Mouse (Mus musculus): ENCODE data around the gene Siah3. TPM values are rescaled to one million over a fixed set of nuclear protein-coding genes. Genes with fewer than 3 reads are reported as not detected.
A peak's percentile ranks its signal among the peaks of the same experiment; 100 is the strongest.
"Not testable (repeated sequence)": the region's sequence is repeated elsewhere in the genome, so short reads cannot be mapped to it uniquely, and the experiment has no call there.

Gene Siah3
- total RNA-seq (2022): not detected

GRCm38 (mm10) chr14:75455743-75456421 lies at the start of gene Siah3:
Gene Siah3 (plus strand): TSS chr14:75455982.
- DNase-seq (ENCODE audit: low spot score): no peak

- DNase-seq (ENCODE audit: low spot score): no peak
These were observed 46.0 kb upstream of the Siah3 start for GRCm38 (mm10) chr14:75409772-75410171.

- no peak for DNase-seq (ENCODE audit: low spot score)
These were observed 45.4 kb upstream of the Siah3 start for GRCm38 (mm10) chr14:75410392-75410791.

GRCm38 (mm10) chr14:75418721-75419120 lies 37.1 kb upstream of the Siah3 start:
- DNase-seq (ENCODE audit: low spot score): no peak

GRCm38 (mm10) chr14:75419876-75420275 lies 35.9 kb upstream of the Siah3 start:
- no peak for DNase-seq (ENCODE audit: low spot score)

GRCm38 (mm10) chr14:75420811-75421210 lies 35.0 kb upstream of the Siah3 start:
- no peak for DNase-seq (ENCODE audit: low spot score)

- DNase-seq (ENCODE audit: low spot score): no peak
These were observed 24.5 kb upstream of the Siah3 start for GRCm38 (mm10) chr14:75431173-75431786.

GRCm38 (mm10) chr14:75432850-75433249 lies 22.9 kb upstream of the Siah3 start:
- DNase-seq (ENCODE audit: low spot score): no peak

GRCm38 (mm10) chr14:75434576-75434975 lies 21.2 kb upstream of the Siah3 start:
- DNase-seq (ENCODE audit: low spot score): no peak

- no peak for DNase-seq (ENCODE audit: low spot score)
These were observed 11.2 kb upstream of the Siah3 start for GRCm38 (mm10) chr14:75444486-75445105.

- peak; percentile 37 for DNase-seq (ENCODE audit: low spot score)
These were observed 10.4 kb upstream of the Siah3 start for GRCm38 (mm10) chr14:75445281-75445947.

- no peak for DNase-seq (ENCODE audit: low spot score)
These were observed 9.9 kb upstream of the Siah3 start for GRCm38 (mm10) chr14:75445948-75446281.

GRCm38 (mm10) chr14:75446314-75446713 lies 9.5 kb upstream of the Siah3 start:
- not testable (repeated sequence) for DNase-seq (ENCODE audit: low spot score)

GRCm38 (mm10) chr14:75453906-75454305 lies 1.9 kb upstream of the Siah3 start:
- no peak for DNase-seq (ENCODE audit: low spot score)

- no peak for DNase-seq (ENCODE audit: low spot score)
These were observed 1.1 kb upstream of the Siah3 start for GRCm38 (mm10) chr14:75454716-75455115.

- DNase-seq (ENCODE audit: low spot score): no peak
These were observed 430 bp upstream of the Siah3 start for GRCm38 (mm10) chr14:75455361-75455742.

GRCm38 (mm10) chr14:75456489-75457220 lies 873 bp downstream of the Siah3 start:
- no peak for DNase-seq (ENCODE audit: low spot score)

- no peak for DNase-seq (ENCODE audit: low spot score)
These were observed 1.4 kb downstream of the Siah3 start for GRCm38 (mm10) chr14:75457221-75457600.

GRCm38 (mm10) chr14:75459431-75459830 lies 3.6 kb downstream of the Siah3 start:
- no peak for DNase-seq (ENCODE audit: low spot score)

GRCm38 (mm10) chr14:75459991-75460390 lies 4.2 kb downstream of the Siah3 start:
- DNase-seq (ENCODE audit: low spot score): no peak

GRCm38 (mm10) chr14:75460436-75460835 lies 4.7 kb downstream of the Siah3 start:
- DNase-seq (ENCODE audit: low spot score): no peak

- DNase-seq (ENCODE audit: low spot score): no peak
These were observed 6.0 kb downstream of the Siah3 start for GRCm38 (mm10) chr14:75461770-75462169.

Measured in heart, adult 8-10 months (tissue).